Mouse (Mus musculus) bone marrow macrophage, adult 2 months (primary cell): Measurements from ENCODE around the gene Ociad1.

Source experiments
- CTCF ChIP-seq: IDR thresholded peaks from 2 replicates; pipeline ENCODE4 v1.5.1; 2012; ENCODE audit warnings: low read depth, mild to moderate bottlenecking, low read length, moderate library complexity
- POLR2A ChIP-seq: IDR thresholded peaks from 2 replicates; pipeline ENCODE4 v1.6.1; 2012; ENCODE audit warnings: mild to moderate bottlenecking, low read depth, low read length, borderline replicate concordance

DNA sequence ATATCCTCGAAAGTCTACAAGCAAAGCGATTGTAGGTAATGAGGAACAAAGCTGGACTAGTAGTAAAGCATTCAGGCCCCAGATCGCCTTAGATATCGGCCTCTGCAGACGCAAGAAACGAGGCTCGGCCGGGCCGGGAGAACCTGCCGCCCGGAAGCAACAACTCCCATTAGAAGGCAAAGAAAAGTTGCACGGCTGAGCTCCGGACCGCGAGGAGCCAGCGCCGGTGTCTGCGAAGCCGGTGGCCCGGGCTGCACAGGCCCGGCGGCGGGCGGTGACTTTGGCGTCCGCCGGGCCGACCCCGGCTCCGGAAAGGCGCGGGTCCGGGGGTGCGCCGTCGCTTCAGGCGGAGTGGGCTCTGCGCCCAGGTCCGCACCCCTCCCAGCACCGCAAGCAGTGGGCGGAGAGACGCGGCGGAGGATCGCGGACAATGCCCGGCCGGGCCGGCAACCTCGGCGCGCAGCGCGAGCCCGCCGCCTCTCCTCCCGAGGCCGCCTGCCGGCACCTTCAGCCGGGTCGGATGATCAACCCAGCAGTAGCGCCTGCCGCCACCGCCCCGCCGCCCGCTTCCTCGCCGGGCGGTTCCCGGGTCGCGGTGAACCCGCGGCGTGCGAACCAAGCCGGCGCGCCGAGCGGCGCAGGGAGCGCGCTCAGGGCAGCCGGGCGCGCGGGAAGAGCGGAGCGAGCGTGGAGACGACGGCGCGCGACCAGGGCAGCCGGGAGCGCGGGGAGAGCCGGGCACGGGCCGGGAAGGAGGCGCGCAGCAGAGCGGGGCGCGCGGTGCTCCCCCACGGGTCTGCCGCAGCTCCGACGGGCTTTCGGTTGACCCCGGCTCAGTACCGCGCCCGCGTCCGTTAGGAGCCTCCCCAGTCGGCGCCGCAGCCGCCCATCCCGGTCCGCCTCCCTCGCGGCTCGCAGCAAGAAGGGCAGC lies 37.0 kb upstream of the Ociad1 start:
- no peak for TF ChIP-seq CTCF
- TF ChIP-seq POLR2A, result no peak
